Mouse (Mus musculus): ENCODE results near the gene Wdr73. TPM values are rescaled to one million over a fixed set of nuclear protein-coding genes. Genes with fewer than 3 reads are reported as not detected.

Wdr73 gene
- polyA plus RNA-seq, 1 experiment from 2014 or later = 29.8 TPM

- Histone ChIP-seq H3K36me3 (ENCODE audit: insufficient read depth, low read length) (no peaks in the 10 kb centered on the region), H3K9me3 (replicated peaks; ENCODE audit: low read length) (no peaks in the 10 kb centered on the region), H3K27me3 (ENCODE audit: insufficient read depth, low read length) (no peaks in the 10 kb centered on the region), H3K9ac (ENCODE audit: low read depth, low read length) (no peak overlapping the region), H3K4me3 (replicated peaks; ENCODE audit: low read depth, low read length) (no peak overlapping the region), H3K4me2 (ENCODE audit: low read length) (no peak overlapping the region), H3K27ac (no peak overlapping the region), H3K4me1 (replicated peaks; ENCODE audit: insufficient read depth, low read length) (no peaks in the 10 kb centered on the region)
- TF ChIP-seq CTCF (IDR thresholded peaks at IDR 0.05; ENCODE audit: low read depth) = 0 out of 2 replicates have a peak, but pooled peaks have one; percentile 25
- 93% methylated on average over 3 of the region's 3 CpGs for WGBS
- ATAC-seq (replicated peaks; ENCODE audit: low FRiP score, low read depth) (no peak), DNase-seq (ENCODE audit: low spot score) (no peak)
Observed at GRCm38 (mm10) chr7:80853218-80853617, 47.9 kb downstream of the Wdr73 start.

- DNase-seq (ENCODE audit: low spot score) (no peak), ATAC-seq (replicated peaks; ENCODE audit: low FRiP score, low read depth) (no peak)
- Histone ChIP-seq H3K4me3 (replicated peaks; ENCODE audit: low read depth, low read length) (no peak overlapping the region), H3K27me3 (ENCODE audit: insufficient read depth, low read length) (no peaks in the 10 kb centered on the region), H3K36me3 (ENCODE audit: insufficient read depth, low read length) (no peaks in the 10 kb centered on the region), H3K9me3 (replicated peaks; ENCODE audit: low read length) (no peaks in the 10 kb centered on the region), H3K4me1 (replicated peaks; ENCODE audit: insufficient read depth, low read length) (no peaks in the 10 kb centered on the region), H3K9ac (ENCODE audit: low read depth, low read length) (no peak overlapping the region), H3K27ac (no peak overlapping the region), H3K4me2 (ENCODE audit: low read length) (no peak overlapping the region)
- WGBS = 84% methylated on average over 5 of the region's 5 CpGs
- no peak for TF ChIP-seq CTCF (IDR thresholded peaks at IDR 0.05; ENCODE audit: low read depth)
Observed at GRCm38 (mm10) chr7:80850520-80850919, 50.5 kb downstream of the Wdr73 start.

GRCm38 (mm10) chr7:80849710-80850109 lies 51.4 kb downstream of the Wdr73 start:
- TF ChIP-seq CTCF (IDR thresholded peaks at IDR 0.05; ENCODE audit: low read depth) = peak; percentile 95
- H3K4me2 ChIP-seq (ENCODE audit: low read length) = no peak overlapping the region
- DNase-seq (ENCODE audit: low spot score) (peak; percentile 94), ATAC-seq (replicated peaks; ENCODE audit: low FRiP score, low read depth) (peak; percentile 86)
- H3K4me3 ChIP-seq (replicated peaks; ENCODE audit: low read depth, low read length) = no peak overlapping the region
- no peaks in the 10 kb centered on the region for H3K36me3 ChIP-seq (ENCODE audit: insufficient read depth, low read length)
- no peaks in the 10 kb centered on the region for H3K27me3 ChIP-seq (ENCODE audit: insufficient read depth, low read length)
- WGBS = 24% methylated on average over 4 of the region's 4 CpGs
- H3K27ac ChIP-seq = no peak overlapping the region
- no peaks in the 10 kb centered on the region for H3K9me3 ChIP-seq (replicated peaks; ENCODE audit: low read length)
- no peak overlapping the region for H3K9ac ChIP-seq (ENCODE audit: low read depth, low read length)
- H3K4me1 ChIP-seq (replicated peaks; ENCODE audit: insufficient read depth, low read length) = no peaks in the 10 kb centered on the region

- H3K36me3 ChIP-seq (ENCODE audit: insufficient read depth, low read length) = no peaks in the 10 kb centered on the region
- H3K9me3 ChIP-seq (replicated peaks; ENCODE audit: low read length) = no peaks in the 10 kb centered on the region
- WGBS = 74% methylated on average over 2 of the region's 2 CpGs
- H3K4me3 ChIP-seq (replicated peaks; ENCODE audit: low read depth, low read length) = no peak overlapping the region
- no peak overlapping the region for H3K4me2 ChIP-seq (ENCODE audit: low read length)
- DNase-seq (ENCODE audit: low spot score) (no peak), ATAC-seq (replicated peaks; ENCODE audit: low FRiP score, low read depth) (no peak)
- H3K27me3 ChIP-seq (ENCODE audit: insufficient read depth, low read length) = no peaks in the 10 kb centered on the region
- no peak overlapping the region for H3K9ac ChIP-seq (ENCODE audit: low read depth, low read length)
- H3K4me1 ChIP-seq (replicated peaks; ENCODE audit: insufficient read depth, low read length) = no peaks in the 10 kb centered on the region
- no peak overlapping the region for H3K27ac ChIP-seq
- no peak for TF ChIP-seq CTCF (IDR thresholded peaks at IDR 0.05; ENCODE audit: low read depth)
Observed at GRCm38 (mm10) chr7:80849267-80849666, 51.8 kb downstream of the Wdr73 start.

- WGBS = 87% methylated on average over 5 of the region's 5 CpGs
- Histone ChIP-seq H3K36me3 (ENCODE audit: insufficient read depth, low read length) (no peaks in the 10 kb centered on the region), H3K27me3 (ENCODE audit: insufficient read depth, low read length) (no peaks in the 10 kb centered on the region), H3K27ac (no peak overlapping the region), H3K9me3 (replicated peaks; ENCODE audit: low read length) (no peaks in the 10 kb centered on the region), H3K4me1 (replicated peaks; ENCODE audit: insufficient read depth, low read length) (no peaks in the 10 kb centered on the region), H3K9ac (ENCODE audit: low read depth, low read length) (no peak overlapping the region), H3K4me2 (ENCODE audit: low read length) (no peak overlapping the region), H3K4me3 (replicated peaks; ENCODE audit: low read depth, low read length) (no peak overlapping the region)
- no peak for DNase-seq (ENCODE audit: low spot score)
- TF ChIP-seq CTCF (IDR thresholded peaks at IDR 0.05; ENCODE audit: low read depth) = no peak
- no peak for ATAC-seq (replicated peaks; ENCODE audit: low FRiP score, low read depth)
Observed at GRCm38 (mm10) chr7:80846709-80847108, 54.4 kb downstream of the Wdr73 start.

- 85% methylated on average over 10 of the region's 10 CpGs for WGBS
Observed at GRCm38 (mm10) chr7:80846280-80846678, 54.8 kb downstream of the Wdr73 start.

GRCm38 (mm10) chr7:80845621-80846279 lies 55.3 kb downstream of the Wdr73 start:
- no peaks in the 10 kb centered on the region for H3K36me3 ChIP-seq (ENCODE audit: insufficient read depth, low read length)
- no peak for ATAC-seq (replicated peaks; ENCODE audit: low FRiP score, low read depth)
- peak; percentile 51 for DNase-seq (ENCODE audit: low spot score)
- no peaks in the 10 kb centered on the region for H3K27me3 ChIP-seq (ENCODE audit: insufficient read depth, low read length)
- no peak overlapping the region for H3K4me2 ChIP-seq (ENCODE audit: low read length)
- TF ChIP-seq CTCF (IDR thresholded peaks at IDR 0.05; ENCODE audit: low read depth) = no peak
- 58% methylated on average over 15 of the region's 15 CpGs for WGBS
- no peak overlapping the region for H3K4me3 ChIP-seq (replicated peaks; ENCODE audit: low read depth, low read length)
- H3K27ac ChIP-seq = no peak overlapping the region
- H3K9me3 ChIP-seq (replicated peaks; ENCODE audit: low read length) = no peaks in the 10 kb centered on the region
- no peaks in the 10 kb centered on the region for H3K4me1 ChIP-seq (replicated peaks; ENCODE audit: insufficient read depth, low read length)
- no peak overlapping the region for H3K9ac ChIP-seq (ENCODE audit: low read depth, low read length)

More at GRCm38 (mm10) chr7:80846280-80846678, 54.8 kb downstream of the Wdr73 start:
- no peak overlapping the region for H3K4me3 ChIP-seq (replicated peaks; ENCODE audit: low read depth, low read length)
- ATAC-seq (replicated peaks; ENCODE audit: low FRiP score, low read depth) (no peak), DNase-seq (ENCODE audit: low spot score) (no peak)
- H3K27ac ChIP-seq = no peak overlapping the region
- H3K9ac ChIP-seq (ENCODE audit: low read depth, low read length) = no peak overlapping the region
- H3K4me1 ChIP-seq (replicated peaks; ENCODE audit: insufficient read depth, low read length) = no peaks in the 10 kb centered on the region
- H3K27me3 ChIP-seq (ENCODE audit: insufficient read depth, low read length) = no peaks in the 10 kb centered on the region
- no peak for TF ChIP-seq CTCF (IDR thresholded peaks at IDR 0.05; ENCODE audit: low read depth)
- no peaks in the 10 kb centered on the region for H3K9me3 ChIP-seq (replicated peaks; ENCODE audit: low read length)
- no peaks in the 10 kb centered on the region for H3K36me3 ChIP-seq (ENCODE audit: insufficient read depth, low read length)
- H3K4me2 ChIP-seq (ENCODE audit: low read length) = no peak overlapping the region

All from kidney, postnatal 0 days (tissue).